Mouse (Mus musculus) adrenal gland, postnatal 4 days (tissue): ENCODE results near the gene Rpl24. TPM values are rescaled to one million over a fixed set of nuclear protein-coding genes. Genes with fewer than 3 reads are reported as not detected.
"Not testable (repeated sequence)": the region's sequence is repeated elsewhere in the genome, so short reads cannot be mapped to it uniquely, and the experiment has no call there.

ENCODE experiments used
- DNase-seq, 2 experiments: peaks; one replicate each; pipeline ENCODE4 v3.0.0; 2021 to 2022; ENCODE audit warnings: low spot score in 2 of 2, mixed read lengths in 2 of 2
- long read RNA-seq, 2 experiments: library from polyadenylated mRNA; stranded (forward); transcript quantifications; one replicate each; pipeline ENCODE4 v2.0.0; 2021
- total RNA-seq, 2 experiments: library from RNA; stranded (reverse); gene quantifications; 2 replicates each; pipeline ENCODE4 v1.2.3; 2021

Rpl24 gene
- total RNA-seq = 100 to 1,000 TPM; 893 to 927 TPM
- long read RNA-seq, experiment 1, transcript Rpl24-204 (5 exons, 639 nt) = minor isoform, 22 of 470 reads
- long read RNA-seq, experiment 1, transcript Rpl24-201 (6 exons, 677 nt) = major isoform, 438 of 470 reads
- long read RNA-seq, experiment 1, partial matches to known transcripts = 4 of 470 reads
- long read RNA-seq, experiment 1, other reads (novel, unspliced or antisense) = 4 of 470 reads
- long read RNA-seq, experiment 2, transcript Rpl24-201 (6 exons, 677 nt) = major isoform, 352 of 391 reads
- long read RNA-seq, experiment 2, transcript Rpl24-204 (5 exons, 639 nt) = minor isoform, 25 of 391 reads
- long read RNA-seq, experiment 2, partial matches to known transcripts = 6 of 391 reads
- long read RNA-seq, experiment 2, other reads (novel, unspliced or antisense) = 5 of 391 reads

DNA sequence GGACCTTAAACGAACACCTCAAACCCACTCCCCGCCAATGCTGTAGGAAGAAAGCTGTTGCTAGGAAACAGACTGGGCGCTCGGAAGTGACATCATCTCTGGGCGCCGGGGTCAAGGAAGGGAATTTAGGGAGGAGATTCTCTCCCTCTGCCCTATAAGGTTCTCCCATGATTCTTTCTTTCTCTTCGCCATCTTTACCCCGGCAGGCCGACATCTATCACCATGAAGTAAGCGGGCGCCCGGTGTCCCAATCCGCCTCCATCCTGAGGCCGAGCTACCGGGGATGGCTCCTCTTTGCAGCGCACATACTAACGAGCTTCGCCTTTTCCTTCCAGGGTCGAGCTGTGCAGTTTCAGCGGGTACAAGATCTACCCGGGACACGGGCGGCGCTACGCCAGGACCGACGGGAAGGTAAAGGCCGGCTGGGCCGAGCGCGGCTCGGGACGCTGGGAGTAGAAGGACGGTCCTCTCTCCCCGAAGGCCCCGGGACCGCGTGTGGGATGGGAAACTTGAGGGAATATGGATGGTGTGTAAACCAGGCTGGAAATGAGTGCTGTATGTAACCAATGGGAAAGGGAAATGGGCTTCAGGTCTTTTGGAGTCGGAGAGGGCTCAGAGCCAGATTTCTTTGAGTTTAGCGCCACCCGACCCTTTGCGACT is at the start of gene Rpl24:
Gene Rpl24 (plus strand): TSS at position 64 of the 660 bp plus-strand sequence.
- DNase-seq = peak; percentile 85 to 86

DNA sequence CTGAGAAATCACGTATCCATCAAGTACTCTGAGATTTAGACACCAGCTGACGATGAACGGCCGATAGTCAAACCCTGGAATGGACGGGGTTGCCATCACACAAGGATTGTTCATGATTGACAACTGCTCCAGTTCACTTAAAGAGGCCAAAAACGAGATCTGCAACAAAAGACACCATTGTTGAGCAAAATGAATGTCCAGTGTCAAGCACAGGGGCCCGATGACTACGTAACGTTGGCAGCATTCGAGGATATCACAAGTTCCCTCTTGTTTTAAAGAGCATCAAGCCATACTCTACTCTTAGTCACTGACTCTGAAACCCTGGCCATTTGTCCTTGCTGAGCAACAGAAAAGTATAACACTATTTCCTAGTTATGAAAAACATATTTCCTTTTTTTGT is 44.0 kb upstream of the Rpl24 start:
- DNase-seq = no peak

DNA sequence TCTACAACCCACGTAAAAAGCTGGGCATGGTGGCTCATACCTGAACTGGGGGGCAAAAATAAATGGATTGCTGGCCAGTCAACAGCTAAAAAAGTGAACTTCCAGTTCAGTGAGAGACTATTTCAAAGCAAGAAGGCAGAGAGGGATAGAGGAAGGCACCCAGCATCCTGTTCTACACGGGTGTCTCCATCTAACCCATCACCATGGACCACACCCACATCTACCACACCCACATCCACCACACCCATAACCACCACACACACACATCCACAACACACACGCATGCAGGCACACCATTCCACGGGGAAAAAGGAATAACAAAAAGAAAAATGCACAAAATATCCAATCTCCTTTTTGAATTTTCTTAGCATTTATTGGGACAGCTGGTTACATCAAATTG is 42.1 kb upstream of the Rpl24 start:
- DNase-seq = no peak

DNA sequence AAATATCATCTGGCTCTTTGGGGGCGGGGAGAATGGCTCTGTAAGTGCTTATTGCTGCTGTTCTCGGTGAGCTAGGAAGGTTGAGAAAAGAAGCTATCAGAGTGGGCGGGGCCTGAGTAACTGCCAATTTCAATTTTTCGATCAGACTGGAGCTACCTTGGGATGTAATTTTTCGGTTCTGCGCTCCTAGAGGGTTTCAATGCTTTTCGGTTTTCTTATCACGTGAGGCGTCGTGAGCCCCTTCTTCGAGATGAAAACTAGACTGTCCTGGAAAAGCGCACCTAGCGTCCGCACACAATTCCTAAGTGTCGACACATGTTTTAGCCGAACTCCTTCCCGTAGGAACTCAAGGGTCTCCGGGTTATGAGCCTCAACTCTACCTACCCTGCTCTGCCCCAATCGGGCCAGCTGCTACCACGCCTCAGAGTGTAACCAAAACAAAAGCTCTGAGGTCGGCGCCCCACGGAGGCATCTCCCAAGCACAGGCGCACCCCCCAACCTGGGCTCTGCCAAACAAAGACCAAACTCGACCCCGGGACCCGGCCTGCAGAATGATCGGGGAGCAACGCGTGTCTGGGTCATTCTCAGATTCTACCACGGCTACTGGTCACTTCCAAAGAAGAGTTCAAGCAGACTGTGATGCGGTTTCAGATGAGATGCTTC is 32.3 kb upstream of the Rpl24 start:
- DNase-seq = peak; percentile 13 to 21

DNA sequence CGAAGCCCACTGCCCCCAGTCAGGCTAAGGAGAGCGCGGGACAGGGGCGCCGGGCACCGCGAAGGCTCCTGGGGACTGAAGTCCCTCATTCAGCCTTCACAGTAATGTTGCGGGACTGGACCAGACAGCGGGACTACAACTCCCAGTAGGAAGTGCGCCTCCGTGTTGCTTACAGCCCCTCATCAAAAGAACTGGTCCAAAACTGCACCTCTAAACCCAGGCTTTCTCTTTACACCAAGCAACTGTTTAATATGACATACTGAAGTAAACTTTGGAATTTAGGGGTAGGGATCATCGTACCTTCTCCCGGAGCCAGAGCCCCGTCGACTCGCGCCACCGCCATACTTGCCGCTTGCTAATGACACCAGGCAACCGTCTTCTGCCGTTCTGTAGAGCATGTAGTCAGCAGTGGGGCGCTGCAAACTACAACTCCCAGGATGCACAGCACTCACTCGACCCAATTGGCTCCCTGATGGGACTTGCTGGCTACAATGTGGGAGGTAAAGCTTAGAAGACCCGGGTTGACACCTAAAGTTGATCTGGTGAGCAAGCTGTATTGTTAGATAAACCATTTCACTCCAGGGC is 31.5 kb upstream of the Rpl24 start, which contains the start of gene Cep97:
Gene Cep97 (minus strand): TSS at position 403 of the 585 bp plus-strand sequence.
- peak; percentile 48 to 73 for DNase-seq

DNA sequence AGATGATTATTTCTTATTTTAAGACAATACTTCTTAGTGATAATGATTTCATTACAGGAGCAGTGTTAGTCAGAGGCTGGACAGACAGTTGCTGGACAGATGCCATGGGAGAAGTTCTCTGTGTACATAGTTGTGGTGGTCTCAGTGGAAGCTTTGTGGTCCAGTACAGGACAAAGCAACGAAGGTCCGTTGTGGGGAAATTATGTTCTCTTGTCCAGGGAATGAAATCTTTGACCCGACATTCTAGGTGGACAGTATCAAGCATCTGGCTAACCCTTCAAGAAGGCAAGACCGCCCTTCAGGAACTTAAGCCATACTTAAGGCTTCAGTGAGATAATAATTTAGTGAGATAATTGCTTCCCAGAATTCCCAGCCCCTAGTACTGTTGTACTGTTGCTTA is 27.3 kb upstream of the Rpl24 start:
- DNase-seq = no peak

DNA sequence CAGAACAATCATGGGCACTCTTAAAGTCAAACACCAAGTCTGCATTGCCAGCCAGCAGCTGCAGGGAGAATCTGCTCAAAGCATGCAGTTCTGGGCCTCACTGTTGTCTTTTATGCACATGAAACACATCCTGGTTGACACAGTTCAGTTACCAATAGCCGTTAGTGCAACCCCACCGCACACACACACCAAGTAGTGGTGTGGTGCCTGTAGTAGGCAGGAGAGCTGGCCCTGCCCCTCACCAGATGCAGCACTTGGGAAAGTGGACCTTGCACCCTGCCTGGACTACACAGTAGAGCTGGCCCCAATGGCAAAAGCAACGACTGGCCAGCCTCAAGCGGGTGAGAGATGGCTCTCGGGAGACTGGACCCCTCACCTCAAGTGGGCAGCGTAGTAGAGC is 26.4 kb upstream of the Rpl24 start:
- DNase-seq = no peak

DNA sequence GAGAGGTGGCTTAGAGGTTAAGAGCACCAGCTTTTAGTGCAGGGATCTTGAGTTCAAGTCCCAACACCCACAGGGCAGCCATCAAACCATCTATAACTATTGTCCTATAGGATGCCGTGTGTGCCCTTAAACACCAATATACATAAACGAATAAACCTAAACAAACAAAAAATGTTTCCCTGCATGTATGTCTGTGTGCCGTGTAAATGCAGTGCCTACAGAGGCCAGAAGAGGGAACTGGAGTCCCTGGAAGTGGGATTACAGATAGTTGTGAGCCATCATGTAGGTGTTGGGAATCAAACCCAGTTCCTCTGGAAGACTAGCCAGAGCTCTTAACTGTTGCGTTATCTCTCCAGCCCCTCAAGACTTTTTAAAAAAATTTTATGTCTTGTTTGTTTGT is 25.3 kb upstream of the Rpl24 start:
- DNase-seq = no peak

DNA sequence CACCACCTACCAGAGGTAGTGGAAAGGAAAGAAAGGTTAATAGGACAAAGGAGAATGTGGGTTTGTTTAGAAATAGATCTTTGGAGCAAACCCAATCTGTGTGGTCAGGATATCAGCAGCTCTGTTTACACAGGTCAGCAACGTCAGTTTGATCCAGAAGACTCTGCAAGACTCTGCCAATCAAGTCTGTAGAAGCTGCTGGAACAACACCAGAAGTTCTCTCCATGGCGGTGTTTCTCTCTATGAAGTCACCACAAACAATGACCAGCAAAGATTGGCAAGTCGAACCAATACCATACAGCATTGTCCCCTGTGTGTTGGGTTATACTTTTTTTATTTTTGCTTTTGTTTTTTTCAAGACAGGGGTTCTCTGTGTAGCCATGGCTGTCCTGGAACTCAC is 18.8 kb upstream of the Rpl24 start:
- DNase-seq = no peak

DNA sequence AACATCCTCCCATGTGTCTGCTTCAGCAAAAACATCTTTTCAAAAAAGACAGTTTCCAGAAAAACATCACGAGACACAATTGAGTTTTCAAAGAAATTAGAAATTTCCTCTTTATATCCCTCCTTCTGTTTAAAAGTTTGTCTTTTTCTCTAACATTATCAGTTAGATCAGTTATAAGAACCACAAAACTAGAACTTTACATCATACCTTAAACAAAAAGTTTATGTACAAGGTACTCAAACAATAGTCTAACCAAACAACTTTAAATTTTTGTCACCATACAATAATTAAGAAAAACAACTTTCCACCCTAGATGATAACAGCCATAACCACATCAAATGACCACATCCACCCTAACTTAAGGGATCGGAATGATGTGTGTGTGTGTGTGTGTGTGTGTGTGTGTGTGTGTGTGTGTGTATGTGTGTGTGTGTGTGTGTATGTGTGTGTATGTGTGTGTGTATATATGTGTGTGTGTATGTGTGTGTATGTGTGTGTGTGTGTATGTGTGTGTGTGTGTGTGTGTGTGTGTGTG is 18.1 kb upstream of the Rpl24 start:
- not testable (repeated sequence) for DNase-seq

DNA sequence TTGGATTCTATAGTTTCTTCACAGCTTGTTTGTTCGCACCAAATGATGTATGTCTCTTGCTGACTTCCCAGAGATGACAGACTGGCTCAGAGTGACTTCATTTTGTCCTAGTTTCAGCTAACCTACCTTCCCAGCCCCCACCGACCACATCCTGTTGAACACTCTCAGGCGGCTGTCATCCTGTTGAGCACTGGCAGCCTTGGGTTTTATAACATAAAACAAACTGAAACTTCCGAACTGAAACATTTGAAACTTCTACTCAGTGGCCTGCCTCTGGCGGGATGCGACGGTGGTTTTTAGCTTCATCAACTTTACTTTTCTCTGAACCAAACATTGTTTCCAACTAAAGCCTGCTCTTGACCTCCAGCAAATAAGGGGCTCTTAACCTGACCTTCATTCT is 17.1 kb upstream of the Rpl24 start:
- DNase-seq = no peak

DNA sequence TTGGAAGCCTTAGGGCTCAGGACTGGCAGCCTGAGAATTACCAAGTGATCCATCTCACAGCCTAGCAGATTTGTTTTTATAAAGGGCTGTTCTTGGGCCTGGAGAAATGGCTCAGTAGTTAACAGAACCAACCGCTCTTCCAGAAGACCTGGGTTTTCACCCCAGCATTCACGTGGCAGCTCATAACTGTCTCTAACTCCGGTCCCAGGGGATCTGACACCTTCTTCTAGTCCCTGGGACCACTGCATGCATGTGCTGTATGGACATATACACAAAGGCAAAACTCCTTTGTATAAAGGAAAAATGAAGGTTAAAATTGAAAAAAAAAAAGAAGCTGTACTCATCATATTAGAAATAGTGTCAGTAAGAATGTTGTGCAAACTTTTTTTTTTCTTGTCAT is 15.6 kb upstream of the Rpl24 start:
- no peak for DNase-seq

DNA sequence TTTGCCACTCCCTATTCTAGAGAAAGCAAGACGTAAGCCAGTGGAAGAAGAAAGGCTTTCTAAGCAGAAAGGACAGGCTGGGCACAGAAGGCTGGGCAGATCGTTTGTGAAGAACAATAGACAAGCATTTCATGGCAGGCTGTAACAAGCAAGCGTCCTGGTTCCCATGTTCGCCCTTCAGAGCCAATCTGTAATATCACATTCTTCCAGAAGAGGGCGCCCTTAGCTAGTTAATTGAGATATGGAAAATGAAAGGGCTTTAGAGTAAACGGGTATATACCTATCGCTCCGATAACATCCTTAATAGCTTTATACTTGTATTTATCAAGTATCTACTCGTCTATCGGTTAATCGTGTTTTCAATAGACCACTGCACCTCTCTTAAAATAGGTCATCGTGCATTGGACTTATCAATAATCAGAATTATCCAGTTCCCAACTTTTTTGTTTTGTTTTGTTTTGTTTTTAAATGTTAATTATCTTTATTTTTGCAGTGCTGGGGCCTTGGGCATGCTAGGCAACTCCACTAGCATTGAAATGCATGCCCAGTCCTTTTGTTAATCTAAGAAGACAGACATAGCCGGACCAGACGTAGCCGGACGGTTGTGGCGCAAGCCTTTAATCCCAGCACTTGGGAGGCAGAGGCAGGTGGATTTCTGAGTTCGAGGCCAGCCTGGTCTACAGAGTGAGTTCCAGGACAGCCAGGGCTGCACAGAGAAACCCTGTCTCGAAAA is 15.0 kb upstream of the Rpl24 start:
- peak in 1 of 2 experiments; percentile 48 for DNase-seq

DNA sequence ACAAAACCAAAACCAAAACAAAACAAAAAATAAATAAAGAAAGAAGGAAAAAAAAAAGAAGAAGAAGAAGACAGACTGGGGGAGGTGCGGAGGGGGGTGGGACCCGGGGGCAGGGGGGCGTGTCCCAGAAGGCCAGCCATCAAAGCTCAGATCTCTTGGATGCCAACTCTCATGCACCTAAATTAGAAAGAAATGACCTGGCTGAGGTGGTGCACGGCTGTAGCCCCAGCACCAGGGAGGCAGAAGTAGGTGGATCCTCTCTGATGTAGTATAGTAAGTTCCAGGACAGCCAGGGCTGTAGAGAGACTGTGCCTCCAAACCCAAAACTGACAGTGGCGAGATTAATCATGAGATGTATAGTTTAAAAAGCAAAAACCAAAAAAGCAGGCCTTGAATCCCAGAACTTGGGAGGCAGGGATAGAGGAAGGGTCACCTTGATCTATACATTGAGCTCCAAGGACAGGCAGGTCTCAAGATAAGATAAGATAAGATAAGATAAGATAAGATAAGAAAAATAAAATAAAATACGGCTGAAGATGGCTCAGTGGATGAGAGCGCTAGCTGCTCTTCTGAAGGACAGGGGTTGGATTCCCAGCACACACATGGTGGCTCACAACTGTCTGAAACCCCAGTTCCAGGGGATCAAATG is 14.3 kb upstream of the Rpl24 start:
- no peak for DNase-seq

DNA sequence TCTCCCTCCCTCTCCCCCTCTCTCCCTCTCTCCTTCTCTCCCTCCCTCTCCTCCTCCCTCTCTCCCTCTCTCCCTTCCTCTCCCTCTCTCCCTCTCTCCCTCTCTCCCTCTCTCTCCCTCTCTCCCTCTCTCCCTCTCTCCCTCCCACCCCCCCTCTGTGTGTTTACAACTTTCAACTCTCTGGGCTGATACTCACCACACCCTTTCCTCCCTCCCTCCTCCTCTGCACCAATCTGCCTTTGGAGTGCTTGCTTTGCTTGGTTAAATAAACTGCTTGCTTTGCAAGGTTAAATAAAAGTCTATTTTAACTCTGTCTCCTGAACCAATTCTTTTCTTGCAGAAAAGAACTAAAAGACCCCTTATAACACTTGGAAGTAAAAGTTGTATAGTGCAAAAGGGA is 13.3 kb upstream of the Rpl24 start:
- DNase-seq = no peak

DNA sequence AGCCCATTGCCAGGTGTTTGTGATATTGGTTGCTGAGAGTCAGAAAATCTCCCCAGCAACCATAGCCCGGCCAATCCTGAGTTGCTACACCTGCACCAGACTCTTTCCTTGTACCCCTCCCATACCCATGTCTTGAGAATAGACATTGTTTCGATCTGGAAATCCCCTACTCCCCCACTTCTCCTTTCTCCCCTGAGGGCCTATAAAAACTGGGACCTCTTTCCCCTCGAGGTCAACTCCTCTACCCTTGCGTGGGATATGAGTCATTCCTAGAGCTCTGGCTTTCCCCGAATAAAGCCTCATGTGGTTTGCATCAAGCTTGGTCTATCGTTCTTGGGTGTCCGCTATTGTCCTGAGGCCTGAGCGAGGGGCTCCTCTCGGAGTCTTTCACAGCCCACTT is 11.9 kb upstream of the Rpl24 start:
- DNase-seq = not testable (repeated sequence)

DNA sequence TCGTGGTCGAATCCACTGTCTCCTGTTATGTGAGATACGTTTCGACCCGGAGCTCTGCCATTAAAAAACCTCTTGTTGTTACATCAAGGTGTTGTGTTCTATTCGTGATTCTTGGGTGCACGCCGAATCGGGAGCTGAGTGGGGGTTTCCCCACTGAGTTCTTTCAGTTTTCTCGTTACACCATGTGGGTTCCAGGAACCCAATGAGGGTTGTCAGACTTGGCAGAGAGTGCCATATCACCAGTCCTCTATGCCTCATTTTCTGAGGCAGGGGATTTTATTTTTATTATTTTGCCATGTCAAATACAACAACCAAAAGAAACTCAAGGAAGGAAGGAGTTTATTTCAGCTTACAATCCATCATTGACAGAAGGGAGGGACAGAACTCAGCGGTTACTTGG is 3.0 kb upstream of the Rpl24 start:
- not testable (repeated sequence) for DNase-seq

DNA sequence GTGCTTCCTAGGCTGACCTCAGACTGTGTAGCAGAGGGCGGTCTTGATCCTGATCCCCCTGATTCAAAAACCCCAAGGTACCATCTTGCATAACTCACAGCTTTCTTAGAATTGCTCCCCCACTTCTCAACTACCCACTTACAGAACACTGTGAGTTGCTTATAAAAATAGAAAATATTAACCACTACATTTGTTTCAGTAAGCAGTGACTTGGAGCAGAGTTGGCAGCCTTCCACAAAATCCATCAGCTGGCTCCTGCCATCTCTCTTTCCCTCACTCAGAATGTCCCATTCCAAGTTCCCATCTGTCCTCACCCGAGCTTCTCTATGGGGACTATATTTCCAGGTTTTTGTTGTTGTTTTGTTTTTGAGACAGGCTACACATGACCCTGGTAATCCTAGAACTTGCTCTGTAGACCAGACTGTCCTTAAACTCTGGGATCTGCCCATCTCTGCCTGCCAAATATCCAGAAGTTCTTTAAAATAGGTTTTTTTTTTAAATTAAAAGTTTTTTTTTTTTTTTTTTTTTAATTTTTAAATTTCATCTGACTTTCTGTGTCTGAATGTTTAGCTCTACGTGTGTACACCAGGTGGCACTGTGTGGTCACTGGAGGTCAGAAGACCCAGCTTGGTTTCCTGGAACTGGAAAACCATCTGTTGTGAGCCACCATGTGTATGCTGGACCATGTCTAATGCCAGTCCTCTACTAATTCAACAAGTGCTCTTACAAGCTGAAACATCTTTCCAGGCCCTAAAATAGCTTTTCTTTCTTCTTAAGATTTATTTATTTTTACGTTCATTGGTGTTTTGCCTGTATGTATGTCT is 1.7 kb upstream of the Rpl24 start:
- DNase-seq = no peak

DNA sequence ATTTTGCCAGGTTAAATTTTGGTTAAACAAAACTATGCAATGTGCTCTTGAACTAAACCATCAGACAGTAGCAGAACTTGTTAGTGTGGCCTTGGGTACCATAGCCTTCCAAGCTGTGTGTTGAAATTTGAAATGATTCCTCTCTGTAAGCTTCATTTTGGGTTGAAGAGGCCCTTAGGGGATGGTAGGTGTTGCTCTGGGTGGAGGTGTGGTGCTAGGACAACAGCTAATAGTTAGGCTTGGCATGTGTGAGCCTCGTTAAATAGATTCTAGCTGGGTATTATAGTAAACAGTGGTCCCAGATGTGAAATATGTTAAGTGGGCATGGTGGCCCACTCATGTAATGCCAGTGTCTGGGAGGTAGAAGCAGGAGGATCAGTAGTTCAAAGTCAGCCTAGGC is 1.1 kb downstream of the Rpl24 start:
- no peak for DNase-seq
